Mouse (Mus musculus) heart, postnatal 14 days (tissue): ENCODE measurements around the gene Tcp10a. TPM values are rescaled to one million over a fixed set of nuclear protein-coding genes. Genes with fewer than 3 reads are reported as not detected.
"Not testable (repeated sequence)": the region's sequence is repeated elsewhere in the genome, so short reads cannot be mapped to it uniquely, and the experiment has no call there.

Source experiments
- DNase-seq, 2 experiments: peaks; one replicate each; pipeline ENCODE4 v3.0.0; 2021 to 2022
- intact Hi-C: fragments of 180-260 bp; cut with DNase I; formaldehyde crosslinking; loops from one replicate; pipeline ENCODE4 v1.15.1; 2025
- long read RNA-seq, 2 experiments: library from polyadenylated mRNA; stranded (forward); transcript quantifications; one replicate each; pipeline ENCODE4 v2.0.0; 2021
- total RNA-seq, 2 experiments: library from RNA; stranded (reverse); gene quantifications; 2 replicates each; pipeline ENCODE4 v1.2.3; 2021

The Tcp10a gene
- not detected for total RNA-seq
- long read RNA-seq, experiment 1: 0 reads
- long read RNA-seq, experiment 2: 0 reads

- DNase-seq, intact Hi-C loops: not testable (repeated sequence)
Measured at GRCm38 (mm10) chr17:7324346-7324745, at the start of gene Tcp10a. Tcp10a (plus strand) TSS chr17:7324646.

GRCm38 (mm10) chr17:7278702-7279242 is 45.7 kb upstream of the Tcp10a start:
- DNase-seq: no peak
- intact Hi-C loops: no loop called here

- intact Hi-C loops: no loop called here
Measured at GRCm38 (mm10) chr17:7279251-7279650, 45.2 kb upstream of the Tcp10a start.

GRCm38 (mm10) chr17:7284297-7284910 is 40.0 kb upstream of the Tcp10a start:
- DNase-seq: peak; percentile 61 to 73
- intact Hi-C loops: no loop called here

More at GRCm38 (mm10) chr17:7279251-7279650, 45.2 kb upstream of the Tcp10a start:
- DNase-seq: no peak

GRCm38 (mm10) chr17:7285292-7285691 is 39.2 kb upstream of the Tcp10a start:
- intact Hi-C loops: no loop called here

GRCm38 (mm10) chr17:7286422-7287050 is 37.9 kb upstream of the Tcp10a start:
- no peak for DNase-seq
- intact Hi-C loops: no loop called here

More at GRCm38 (mm10) chr17:7285292-7285691, 39.2 kb upstream of the Tcp10a start:
- DNase-seq: no peak

- intact Hi-C loops: no loop called here
- DNase-seq: no peak
Measured at GRCm38 (mm10) chr17:7292012-7292684, 32.3 kb upstream of the Tcp10a start.

- peak; percentile 22 to 54 for DNase-seq
- intact Hi-C loops: not testable (repeated sequence)
Measured at GRCm38 (mm10) chr17:7306278-7307196, 17.9 kb upstream of the Tcp10a start.

- DNase-seq, intact Hi-C loops: not testable (repeated sequence)
Measured at GRCm38 (mm10) chr17:7315693-7316382, 8.6 kb upstream of the Tcp10a start.

GRCm38 (mm10) chr17:7319789-7320188 is 4.7 kb upstream of the Tcp10a start:
- DNase-seq, intact Hi-C loops: not testable (repeated sequence)

- intact Hi-C loops, DNase-seq: not testable (repeated sequence)
Measured at GRCm38 (mm10) chr17:7326415-7326814, 2.0 kb downstream of the Tcp10a start.

- intact Hi-C loops, DNase-seq: not testable (repeated sequence)
Measured at GRCm38 (mm10) chr17:7332745-7333144, 8.3 kb downstream of the Tcp10a start.

GRCm38 (mm10) chr17:7337381-7337780 is 12.9 kb downstream of the Tcp10a start:
- DNase-seq, intact Hi-C loops: not testable (repeated sequence)

GRCm38 (mm10) chr17:7348765-7349164 is 24.3 kb downstream of the Tcp10a start:
- intact Hi-C loops, DNase-seq: not testable (repeated sequence)

- not testable (repeated sequence) for DNase-seq
Measured at GRCm38 (mm10) chr17:7352596-7352995, 28.1 kb downstream of the Tcp10a start, which contains the start of gene Ttll2. Ttll2 (minus strand) TSS chr17:7352696.

GRCm38 (mm10) chr17:7359806-7360205 is 35.4 kb downstream of the Tcp10a start:
- intact Hi-C loops, DNase-seq: not testable (repeated sequence)

More at GRCm38 (mm10) chr17:7352596-7352995, 28.1 kb downstream of the Tcp10a start, which contains the start of gene Ttll2:
- intact Hi-C loops: not testable (repeated sequence)

- intact Hi-C loops: not testable (repeated sequence)
- peak; percentile 23 to 69 for DNase-seq
Measured at GRCm38 (mm10) chr17:7360749-7361465, 36.5 kb downstream of the Tcp10a start.

GRCm38 (mm10) chr17:7365615-7366014 is 41.2 kb downstream of the Tcp10a start:
- intact Hi-C loops: not testable (repeated sequence)

More at GRCm38 (mm10) chr17:7365615-7366014, 41.2 kb downstream of the Tcp10a start:
- DNase-seq: not testable (repeated sequence)
